Mouse (Mus musculus) NIH3T3 (cell line): ENCODE data around the gene Spib.

Experiments
- DNase-seq: peaks from one replicate; pipeline ENCODE4 v3.0.0-alpha.2; 2012; ENCODE audit warnings: low read depth

Gene Spib

GRCm38 (mm10) chr7:44486927-44487575, 44.8 kb downstream of the Spib start:
- no peak for DNase-seq

- DNase-seq, result no peak
These were observed 46.2 kb downstream of the Spib start for GRCm38 (mm10) chr7:44485572-44486195.

GRCm38 (mm10) chr7:44484841-44485571, 46.9 kb downstream of the Spib start:
- peak; percentile 87 for DNase-seq

- DNase-seq, result no peak
These were observed 47.8 kb downstream of the Spib start for GRCm38 (mm10) chr7:44484109-44484508.

- no peak for DNase-seq
These were observed 48.9 kb downstream of the Spib start for GRCm38 (mm10) chr7:44482836-44483435.
